In genomic region chr11:29808173-29808980, GRCm38 (mm10) we compare ENCODE assay signal across 8 mouse cellular contexts. TPM values are rescaled to one million over a fixed set of nuclear protein-coding genes. Genes with fewer than 3 reads are reported as not detected.
DNase-seq lines count a peak whose midpoint lies in the region; ATAC-seq and TF ChIP-seq lines count a peak whose summit lies in the region.

No protein-coding gene starts in this region.

- TF ChIP-seq CTCF in cerebellum, adult 2 months (IDR thresholded peaks at IDR 0.05; ENCODE audit: borderline replicate concordance, insufficient read depth, low read depth, low read length): no peak
- TF ChIP-seq CTCF in olfactory bulb, adult 2 months (IDR thresholded peaks at IDR 0.05; ENCODE audit: insufficient read depth, low read depth, low read length): no peak

- no peak for DNase-seq in neural tube, embryonic 10.5 days (ENCODE audit: extremely low spot score, low spot score)
- DNase-seq in cerebellum, adult 2 months: peak; percentile 66 to 81
- DNase-seq in heart, adult 8-10 months (ENCODE audit: low spot score): peak; percentile 48
- peak; percentile 35 for DNase-seq in liver
- no peak for DNase-seq in embryo, embryonic 11 days
- DNase-seq in hindbrain, embryonic 11.5 days (ENCODE audit: low spot score): no peak

- no peak overlapping the region for H3K4me3 ChIP-seq in neural tube, embryonic 14.5 days (ENCODE audit: low read depth, low read length)
- no peak overlapping the region for H3K4me3 ChIP-seq in cerebellum, adult 2 months (replicated peaks; ENCODE audit: insufficient read depth, low read depth, low read length)
- no peak overlapping the region for H3K4me3 ChIP-seq in olfactory bulb, adult 2 months (ENCODE audit: insufficient read depth, low read depth, low read length)
- H3K4me3 ChIP-seq in hindbrain, embryonic 11.5 days (ENCODE audit: low read depth, low read length): no peak overlapping the region

- TF ChIP-seq POLR2A in cerebellum, adult 2 months (IDR thresholded peaks at IDR 0.05; ENCODE audit: borderline replicate concordance, insufficient read depth, low read length): no peak
- no peak for TF ChIP-seq POLR2A in olfactory bulb, adult 2 months (IDR thresholded peaks at IDR 0.05; ENCODE audit: insufficient read depth, low read depth, low read length)

- no peak overlapping the region for H3K27ac ChIP-seq in neural tube, embryonic 14.5 days (ENCODE audit: low read depth, low read length)
- H3K27ac ChIP-seq in cerebellum, adult 2 months (ENCODE audit: insufficient read depth, low read length): peak overlapping the region; percentile 79
- H3K27ac ChIP-seq in olfactory bulb, adult 2 months (ENCODE audit: insufficient read depth, low read depth, low read length): peak overlapping the region; percentile 86
- H3K27ac ChIP-seq in hindbrain, embryonic 11.5 days (ENCODE audit: low read depth, low read length): no peak overlapping the region

- H3K4me1 ChIP-seq in neural tube, embryonic 14.5 days (ENCODE audit: control insufficient read depth, insufficient read depth, low read length): no peaks in the 10 kb centered on the region
- peaks cover 9% of the 10 kb centered on the region for H3K4me1 ChIP-seq in cerebellum, adult 2 months (ENCODE audit: control insufficient read depth, insufficient read depth, low read length)
- H3K4me1 ChIP-seq in olfactory bulb, adult 2 months (ENCODE audit: control insufficient read depth, insufficient read depth, low read length): peaks cover 14% of the 10 kb centered on the region
- no peaks in the 10 kb centered on the region for H3K4me1 ChIP-seq in hindbrain, embryonic 11.5 days (replicated peaks; ENCODE audit: control insufficient read depth, insufficient read depth, low read length)

- H3K36me3 ChIP-seq in neural tube, embryonic 14.5 days (ENCODE audit: control insufficient read depth, insufficient read depth, low read length): no peaks in the 10 kb centered on the region
- H3K36me3 ChIP-seq in hindbrain, embryonic 11.5 days (ENCODE audit: control insufficient read depth, insufficient read depth, low read length): no peaks in the 10 kb centered on the region

- peak; percentile 57; the same call in 1 of the 2 replicates for ATAC-seq in neural tube, embryonic 14.5 days (ENCODE audit: low read depth)
- ATAC-seq in hindbrain, embryonic 11.5 days (ENCODE audit: low FRiP score): no peak

- H3K9ac ChIP-seq in neural tube, embryonic 14.5 days (replicated peaks; ENCODE audit: low read depth, low read length): no peak overlapping the region
- no peak overlapping the region for H3K9ac ChIP-seq in hindbrain, embryonic 11.5 days (ENCODE audit: low read depth, low read length)

- no peaks in the 10 kb centered on the region for H3K27me3 ChIP-seq in neural tube, embryonic 14.5 days (ENCODE audit: control insufficient read depth, insufficient read depth, low read length)
- H3K27me3 ChIP-seq in cerebellum, adult 2 months (ENCODE audit: control insufficient read depth, insufficient read depth, low read length): no peaks in the 10 kb centered on the region
- H3K27me3 ChIP-seq in hindbrain, embryonic 11.5 days (ENCODE audit: control insufficient read depth, insufficient read depth, low read length): no peaks in the 10 kb centered on the region

- H3K4me2 ChIP-seq in neural tube, embryonic 14.5 days (ENCODE audit: low read depth, low read length): no peak overlapping the region
- no peak overlapping the region for H3K4me2 ChIP-seq in hindbrain, embryonic 11.5 days (replicated peaks; ENCODE audit: low read depth, low read length)

- WGBS in neural tube, embryonic 14.5 days: 57% methylated on average over 9 of the region's 9 CpGs
- 10% methylated on average over 9 of the region's 9 CpGs for WGBS in cerebellum, adult 2 months
- 31% methylated on average over 9 of the region's 9 CpGs for WGBS in olfactory bulb, adult 2 months
- 74% methylated on average over 9 of the region's 9 CpGs for WGBS in hindbrain, embryonic 11.5 days

- no peaks in the 10 kb centered on the region for H3K9me3 ChIP-seq in neural tube, embryonic 14.5 days (ENCODE audit: control insufficient read depth, low read length)
- H3K9me3 ChIP-seq in hindbrain, embryonic 11.5 days (ENCODE audit: control insufficient read depth, low read length): no peaks in the 10 kb centered on the region

RNA-seq across cellular contexts. Expression of gene 4931440F15Rik, which starts 17.1 kb away (rescaled TPM):
- 0.73 and 1.3 TPM in 2 replicates for polyA plus RNA-seq in neural tube, embryonic 14.5 days (2014; fragmentation: Nextera tagmentation; extraction: Ambion mirVana)
- polyA plus RNA-seq in cerebellum, adult 2 months (2012; rRNA removed): 0.67 and 1.1 TPM in 2 replicates
- total RNA-seq in heart, adult 8-10 months (2022): 1 to 10 TPM; 1.5 to 2.4 (median 1.7) TPM
- polyA plus RNA-seq in olfactory bulb, adult 2 months (2012; ENCODE audit: insufficient read depth, insufficient read length, low replicate concordance, missing spikeins): not detected in 2 replicates
- polyA plus RNA-seq in hindbrain, embryonic 11.5 days (2014; fragmentation: Nextera tagmentation; extraction: Ambion mirVana): 0.06 and 0.08 TPM in 2 replicates

Comparison
In these comparisons a context has a peak if more than half of its experiments do, and no peak if none do; other contexts are left out.
1. H3K27ac ChIP-seq: peak in cerebellum, adult 2 months (single experiment) and olfactory bulb, adult 2 months (single experiment); none in neural tube, embryonic 14.5 days (single experiment) and hindbrain, embryonic 11.5 days (single experiment).
2. DNase-seq: peak in cerebellum, adult 2 months (2 of 2), heart, adult 8-10 months (single experiment) and liver (single experiment); none in neural tube, embryonic 10.5 days (single experiment), embryo, embryonic 11 days (single experiment) and hindbrain, embryonic 11.5 days (single experiment).